Mouse (Mus musculus) adrenal gland, adult (tissue): Measurements from ENCODE around the gene Tyr.

ENCODE experiments used
- DNase-seq, 2 experiments: peaks; one replicate each; pipeline ENCODE4 v3.0.0; 2022 to 2023; ENCODE audit warnings: low spot score in 1 of 2; ENCODE audit not compliant: inconsistent age in 2 of 2

Tyr gene

GRCm38 (mm10) chr7:87493412-87493811 is at the start of gene Tyr:
Gene Tyr, minus strand, starts transcription at chr7:87493512.
- DNase-seq = no peak

- DNase-seq = peak; percentile 23 to 58
Measured at GRCm38 (mm10) chr7:87539031-87539430, 45.7 kb upstream of the Tyr start.

GRCm38 (mm10) chr7:87494124-87494682 is 891 bp upstream of the Tyr start:
- DNase-seq = no peak

- no peak for DNase-seq
Measured at GRCm38 (mm10) chr7:87488024-87488423, 5.3 kb downstream of the Tyr start.

- no peak for DNase-seq
Measured at GRCm38 (mm10) chr7:87413271-87413670, 80.0 kb downstream of the Tyr start.

GRCm38 (mm10) chr7:87411373-87411772 is 81.9 kb downstream of the Tyr start:
- peak; percentile 10 to 41 for DNase-seq

- DNase-seq = no peak
Measured at GRCm38 (mm10) chr7:87397023-87397422, 96.3 kb downstream of the Tyr start.

GRCm38 (mm10) chr7:87374935-87375334 is 118.4 kb downstream of the Tyr start:
- DNase-seq = no peak
